Mouse (Mus musculus) thymus, adult 2 months (tissue): ENCODE measurements at regions not wholly inside any gene's neighbourhood (a gene's known extent, or its start where the extent isn't known, plus 50 kb on each side); places are given as distances from the start of the nearest gene placed in this dataset.

ENCODE experiments used
- CTCF ChIP-seq: fragments of 200-500 bp; IDR thresholded peaks from 2 replicates; pipeline ENCODE4 v1.5.1; 2012; ENCODE audit warnings: mild to moderate bottlenecking, control low read depth, low read length, moderate library complexity, borderline replicate concordance; ENCODE audit not compliant: control insufficient read depth, poor library complexity, insufficient read depth; ENCODE audit errors: extremely low read depth
- POLR2A ChIP-seq: fragments of 200-500 bp; IDR thresholded peaks from 2 replicates; pipeline ENCODE4 v1.6.1; 2012; ENCODE audit warnings: mild to moderate bottlenecking, low read length, control low read depth, moderate library complexity; ENCODE audit not compliant: control insufficient read depth, poor library complexity, insufficient read depth; ENCODE audit errors: extremely low read depth

- no peak for TF ChIP-seq CTCF
- TF ChIP-seq POLR2A = no peak
Observed at GRCm38 (mm10) chr15:59716872-59717271, 299.5 kb downstream of the 4933412E24Rik start.
